ENCODE assay signal across 8 mouse cellular contexts in genomic region chr15:85810806-85811521, GRCm38 (mm10). TPM values are rescaled to one million over a fixed set of nuclear protein-coding genes. Genes with fewer than 3 reads are reported as not detected.
DNase-seq lines count a peak whose midpoint lies in the region; ATAC-seq lines count a peak whose summit lies in the region.

No protein-coding gene starts in this region.

- H3K9ac ChIP-seq in hindbrain, embryonic 16.5 days (ENCODE audit: low read depth, low read length): peak overlapping the region; percentile 93

- H3K36me3 ChIP-seq in hindbrain, embryonic 16.5 days (ENCODE audit: control insufficient read depth, insufficient read depth, low read length): no peaks in the 10 kb centered on the region

- 3% methylated on average over 36 of the region's 36 CpGs for WGBS in hindbrain, embryonic 16.5 days

- H3K4me2 ChIP-seq in hindbrain, embryonic 16.5 days (ENCODE audit: low read length): peak overlapping the region; percentile 72

- H3K27ac ChIP-seq in hindbrain, embryonic 16.5 days (ENCODE audit: low read depth, low read length): peak overlapping the region; percentile 94

- peaks cover 12% of the 10 kb centered on the region for H3K4me1 ChIP-seq in hindbrain, embryonic 16.5 days (ENCODE audit: control insufficient read depth, insufficient read depth, low read depth, low read length)

- no peaks in the 10 kb centered on the region for H3K27me3 ChIP-seq in hindbrain, embryonic 16.5 days (replicated peaks; ENCODE audit: control insufficient read depth, insufficient read depth, low read length)

- H3K9me3 ChIP-seq in hindbrain, embryonic 16.5 days (ENCODE audit: control insufficient read depth, low read length): no peaks in the 10 kb centered on the region

- ATAC-seq in hindbrain, embryonic 16.5 days: peak; percentile 94

- H3K4me3 ChIP-seq in hindbrain, embryonic 16.5 days (ENCODE audit: low read length): peak overlapping the region; percentile 82

- DNase-seq in embryo, embryonic 10 days (ENCODE audit: low spot score): peak; percentile 55
- DNase-seq in embryo, embryonic 9.5 days (ENCODE audit: extremely low spot score): no peak
- DNase-seq in cerebellum, postnatal 14 days: peak; percentile 87 to 90
- peak; percentile 80 to 87 for DNase-seq in frontal cortex, postnatal 36 days (ENCODE audit: low spot score in 2 of 2)
- peak; percentile 70 to 77 for DNase-seq in left cerebral cortex, adult 18-20 months (ENCODE audit: low spot score in 2 of 2)
- DNase-seq in lung, postnatal 25 days (ENCODE audit: low spot score): peak; percentile 64
- peak; percentile 63 for DNase-seq in right cerebral cortex, postnatal 14 days

RNA-seq across cellular contexts. Expression of gene Cdpf1, which starts 0.5 kb away (rescaled TPM):
- polyA plus RNA-seq in hindbrain, embryonic 16.5 days (2015; fragmentation: Nextera tagmentation; extraction: Ambion mirVana): 21.9 and 24.9 TPM in 2 replicates
- total RNA-seq in left cerebral cortex, adult 18-20 months (2021): 10 to 100 TPM; 19.3 to 21.3 TPM

RNA-seq across cellular contexts. Expression of gene Pkdrej, which starts 10.6 kb away (rescaled TPM):
- polyA plus RNA-seq in hindbrain, embryonic 16.5 days (2015; fragmentation: Nextera tagmentation; extraction: Ambion mirVana): 0.05 and 0.08 TPM in 2 replicates
- 1 to 10 TPM in 1 of 2 experiments, under 1 TPM in 1; 0.94 to 1.0 TPM for total RNA-seq in left cerebral cortex, adult 18-20 months (2021)

RNA-seq across cellular contexts. Expression of gene Ttc38, which starts 21.1 kb away (rescaled TPM):
- 3.2 and 4.2 TPM in 2 replicates for polyA plus RNA-seq in hindbrain, embryonic 16.5 days (2015; fragmentation: Nextera tagmentation; extraction: Ambion mirVana)
- total RNA-seq in left cerebral cortex, adult 18-20 months (2021): 1 to 10 TPM; 5.7 to 9.0 TPM

RNA-seq across cellular contexts. Expression of gene Gtse1, which starts 48.6 kb away (rescaled TPM):
- polyA plus RNA-seq in hindbrain, embryonic 16.5 days (2015; fragmentation: Nextera tagmentation; extraction: Ambion mirVana): 6.2 and 8.3 TPM in 2 replicates
- under 1 TPM; 0.14 to 0.28 TPM for total RNA-seq in left cerebral cortex, adult 18-20 months (2021)
